In genomic region chr3:109008180-109008579, GRCm38 (mm10) we compare ENCODE assay signal across 20 mouse cellular contexts. TPM values are rescaled to one million over a fixed set of nuclear protein-coding genes. Genes with fewer than 3 reads are reported as not detected.
DNase-seq lines count a peak whose midpoint lies in the region; ATAC-seq lines count a peak whose summit lies in the region.
"Had no signal": no experiment of that assay in that cellular context is flagged by ENCODE, and none has a peak within 500 bp of the region (broad histone marks: within the 10 kb centered on the region; RNA-seq: fewer than 3 reads in every experiment).

No protein-coding gene starts in this region.

- whole genome bisulfite sequencing in intestine, embryonic 15.5 days = 80% methylated on average over 5 of the region's 5 CpGs

- no peaks in the 10 kb centered on the region for H3K27me3 ChIP-seq in intestine, embryonic 15.5 days (replicated peaks)
- H3K27me3 ChIP-seq: embryonic facial prominence, embryonic 12.5 days had no signal

- peak; percentile 64 for ATAC-seq in granulocyte monocyte progenitor cell, adult 5-6 weeks (replicated peaks; ENCODE audit: poor library complexity, severe bottlenecking)
- peak; percentile 62 for ATAC-seq in megakaryocyte progenitor cell, adult 5-6 weeks (replicated peaks; ENCODE audit: poor library complexity)
- no peak for ATAC-seq in frontal cortex, adult (ENCODE audit: low TSS enrichment)
- ATAC-seq in intestine, embryonic 15.5 days = no peak
- ATAC-seq: forebrain, embryonic 14.5 days; forebrain, embryonic 16.5 days had no signal

- H3K4me2 ChIP-seq in intestine, embryonic 15.5 days (replicated peaks) = no peak overlapping the region
- H3K4me2 ChIP-seq: embryonic facial prominence, embryonic 12.5 days had no signal

- H3K27ac ChIP-seq in intestine, embryonic 15.5 days = no peak overlapping the region
- H3K27ac ChIP-seq: embryonic facial prominence, embryonic 10.5 days; embryonic facial prominence, embryonic 12.5 days had no signal

- peak; percentile 10 for DNase-seq in A20 (ENCODE audit: low read depth, low spot score)
- DNase-seq in left cerebral cortex, adult 8-10 months (ENCODE audit: low spot score in 2 of 2) = no peak
- DNase-seq in thymus, postnatal 10 days (ENCODE audit: low spot score in 2 of 2) = no peak
- DNase-seq: adrenal gland, adult 2 months; adrenal gland, postnatal 10 days; adrenal gland, postnatal 25 days; cerebellum, adult 11 months; cerebellum, adult 18-20 months; cerebellum, adult 8-10 months; cerebellum, adult 9-11 months; cerebellum, postnatal 14 days; cerebellum, postnatal 36 days had no signal

- no peaks in the 10 kb centered on the region for H3K9me3 ChIP-seq in intestine, embryonic 15.5 days
- H3K9me3 ChIP-seq: embryonic facial prominence, embryonic 10.5 days; embryonic facial prominence, embryonic 12.5 days had no signal

- H3K36me3 ChIP-seq in intestine, embryonic 15.5 days = no peaks in the 10 kb centered on the region
- H3K36me3 ChIP-seq: embryonic facial prominence, embryonic 10.5 days; embryonic facial prominence, embryonic 12.5 days had no signal

- no peak overlapping the region for H3K9ac ChIP-seq in intestine, embryonic 15.5 days
- H3K9ac ChIP-seq: embryonic facial prominence, embryonic 12.5 days had no signal

- H3K4me3 ChIP-seq in intestine, embryonic 15.5 days (replicated peaks) = no peak overlapping the region
- H3K4me3 ChIP-seq: embryonic facial prominence, embryonic 10.5 days; embryonic facial prominence, embryonic 12.5 days had no signal

- H3K4me1 ChIP-seq in intestine, embryonic 15.5 days (replicated peaks) = peaks cover 5% of the 10 kb centered on the region; the same call in 1 of the 2 replicates
- H3K4me1 ChIP-seq: embryonic facial prominence, embryonic 12.5 days had no signal

RNA-seq across cellular contexts. Expression of gene Fam102b, which starts 19.2 kb away (rescaled TPM):
- total RNA-seq in granulocyte monocyte progenitor cell, adult 5-6 weeks (2014; fragmentation: Nextera tagmentation) = 28.8 and 29.1 TPM in 2 replicates
- total RNA-seq in granulocyte monocyte progenitor cell, adult 5-6 weeks (2017) = 32.2 and 33.7 TPM in 2 replicates
- 26.6 and 27.6 TPM in 2 replicates for total RNA-seq in megakaryocyte progenitor cell, adult 5-6 weeks (2015)
- 31.1 and 34.7 TPM in 2 replicates for total RNA-seq in megakaryocyte progenitor cell, adult 5-6 weeks (2017)
- 10 to 100 TPM; 39.1 to 42.0 (median 40.4) TPM for total RNA-seq in left cerebral cortex, adult 8-10 months (2022)
- polyA plus RNA-seq in intestine, embryonic 15.5 days (2015; fragmentation: Nextera tagmentation; extraction: Ambion mirVana) = 10.5 and 11.8 TPM in 2 replicates

Comparison
In these comparisons a context has a peak if more than half of its experiments do, and no peak if none do; other contexts are left out.
1. ATAC-seq: peak in granulocyte monocyte progenitor cell, adult 5-6 weeks (single experiment) and megakaryocyte progenitor cell, adult 5-6 weeks (single experiment); none in frontal cortex, adult (single experiment) and intestine, embryonic 15.5 days (single experiment).